Mouse (Mus musculus) erythroid progenitor cell, adult 5-6 weeks (primary cell): ENCODE measurements around the gene Defb38. TPM values are rescaled to one million over a fixed set of nuclear protein-coding genes. Genes with fewer than 3 reads are reported as not detected.

Source experiments
- ATAC-seq: replicated peaks from 2 replicates; pipeline ENCODE4 v1.8.0; 2016; ENCODE audit warnings: moderate number of reproducible peaks, mild to moderate bottlenecking, moderate TSS enrichment, inconsistent platforms; ENCODE audit not compliant: poor library complexity, low FRiP score, severe bottlenecking
- total RNA-seq, 2 experiments: library from RNA; stranded (forward) in 1 of 2; stranded (reverse) in 1 of 2; fragments of 150-400 nt in 1 of 2; fragments of 186-747, 209-891 nt in 1 of 2; gene quantifications; 2 replicates each; pipeline versions ENCODE4 v1.2.3 to v1.2.4; 2015 to 2017; ENCODE audit warnings: low replicate concordance in 2 of 2

Gene Defb38
- total RNA-seq (2015; ENCODE audit: low replicate concordance), result not detected in 2 replicates
- total RNA-seq (2017; ENCODE audit: low replicate concordance), result not detected in 2 replicates

GRCm38 (mm10) chr8:19026466-19026865 is at the start of gene Defb38:
TSS of gene Defb38 (minus strand) at chr8:19026566.
- no peak for ATAC-seq

DNA sequence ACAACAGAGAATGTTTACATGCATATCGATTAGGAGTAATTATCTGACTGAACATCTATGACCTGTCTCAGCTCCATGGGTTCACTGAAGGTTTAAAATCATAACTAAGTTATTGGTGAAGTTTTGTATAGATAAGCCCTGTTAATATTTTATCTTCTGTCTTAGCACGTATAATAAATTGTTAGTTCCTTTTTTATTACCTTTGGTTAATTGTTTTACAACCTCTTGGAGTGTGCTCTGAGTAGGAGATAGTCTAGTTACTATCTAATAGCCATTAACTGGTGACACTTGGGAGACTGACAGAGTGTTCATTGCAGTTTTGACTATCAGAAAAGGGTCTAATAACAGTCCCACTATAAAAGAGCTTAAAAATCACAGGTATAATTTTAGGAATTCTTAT is 39.6 kb upstream of the Defb38 start:
- ATAC-seq, result no peak

- no peak for ATAC-seq
Measured at GRCm38 (mm10) chr8:19064710-19065109, 38.3 kb upstream of the Defb38 start, which contains the start of gene Defb39. TSS of gene Defb39 (minus strand) at chr8:19064810.

DNA sequence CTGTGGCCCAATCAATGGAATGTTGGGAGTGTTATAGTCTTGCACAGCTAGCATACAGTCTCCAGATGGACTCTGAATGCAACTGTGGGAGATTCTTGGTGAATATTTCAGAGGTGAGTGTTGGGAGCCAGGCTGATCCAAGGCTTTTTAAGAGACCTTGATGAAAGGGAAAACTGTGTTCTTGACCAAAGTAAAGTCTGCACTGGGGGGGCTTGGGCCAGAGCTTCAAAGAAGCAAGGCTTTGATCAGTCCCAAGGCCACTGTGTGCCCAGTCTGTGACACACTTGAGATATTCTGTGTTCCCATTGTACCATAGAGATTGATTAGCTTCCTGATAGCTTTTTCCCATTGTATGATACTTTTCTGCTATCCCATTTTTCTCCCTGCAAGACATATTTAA is 36.5 kb upstream of the Defb38 start:
- ATAC-seq, result no peak

- ATAC-seq, result no peak
Measured at GRCm38 (mm10) chr8:19045242-19045641, 18.9 kb upstream of the Defb38 start.

Other genes starting within 250 kb of the Defb38 start
- not detected in 2 replicates for gene Defb40, start 48.3 kb downstream of the Defb38 start, total RNA-seq (2015; ENCODE audit: low replicate concordance)
- not detected in 2 replicates for gene Defb40, start 48.3 kb downstream of the Defb38 start, total RNA-seq (2017; ENCODE audit: low replicate concordance)
- gene Defb37, start 35.5 kb downstream of the Defb38 start, total RNA-seq (2015; ENCODE audit: low replicate concordance), result not detected in 2 replicates
- not detected in 2 replicates for gene Defb37, start 35.5 kb downstream of the Defb38 start, total RNA-seq (2017; ENCODE audit: low replicate concordance)
- gene Defb39, start 38.2 kb upstream of the Defb38 start, total RNA-seq (2015; ENCODE audit: low replicate concordance), result not detected in 2 replicates
- not detected in 2 replicates for gene Defb39, start 38.2 kb upstream of the Defb38 start, total RNA-seq (2017; ENCODE audit: low replicate concordance)
- not detected in 2 replicates for gene Defb12, start 88.3 kb upstream of the Defb38 start, total RNA-seq (2015; ENCODE audit: low replicate concordance)
- gene Defb12, start 88.3 kb upstream of the Defb38 start, total RNA-seq (2017; ENCODE audit: low replicate concordance), result not detected in 2 replicates
- not detected in 2 replicates for gene Defb34, start 97.2 kb upstream of the Defb38 start, total RNA-seq (2015; ENCODE audit: low replicate concordance)
- gene Defb34, start 97.2 kb upstream of the Defb38 start, total RNA-seq (2017; ENCODE audit: low replicate concordance), result not detected in 2 replicates
- not detected in 2 replicates for gene Gm45826, start 114.2 kb upstream of the Defb38 start, total RNA-seq (2015; ENCODE audit: low replicate concordance)
- not detected in 2 replicates for gene Gm45826, start 114.2 kb upstream of the Defb38 start, total RNA-seq (2017; ENCODE audit: low replicate concordance)
- not detected in 2 replicates for gene Defb14, start 167.8 kb upstream of the Defb38 start, total RNA-seq (2015; ENCODE audit: low replicate concordance)
- gene Defb14, start 167.8 kb upstream of the Defb38 start, total RNA-seq (2017; ENCODE audit: low replicate concordance), result not detected in 2 replicates
- gene Defb4, start 172.1 kb upstream of the Defb38 start, total RNA-seq (2015; ENCODE audit: low replicate concordance), result not detected in 2 replicates
- not detected in 2 replicates for gene Defb4, start 172.1 kb upstream of the Defb38 start, total RNA-seq (2017; ENCODE audit: low replicate concordance)
- gene Defb6, start 198.9 kb upstream of the Defb38 start, total RNA-seq (2015; ENCODE audit: low replicate concordance), result not detected in 2 replicates
- gene Defb6, start 198.9 kb upstream of the Defb38 start, total RNA-seq (2017; ENCODE audit: low replicate concordance), result not detected in 2 replicates
- not detected in 2 replicates for gene Defb46, start 213.3 kb upstream of the Defb38 start, total RNA-seq (2015; ENCODE audit: low replicate concordance)
- gene Defb46, start 213.3 kb upstream of the Defb38 start, total RNA-seq (2017; ENCODE audit: low replicate concordance), result not detected in 2 replicates
- gene Defb5, start 221.0 kb upstream of the Defb38 start, total RNA-seq (2015; ENCODE audit: low replicate concordance), result not detected in 2 replicates
- not detected in 2 replicates for gene Defb5, start 221.0 kb upstream of the Defb38 start, total RNA-seq (2017; ENCODE audit: low replicate concordance)